Mouse (Mus musculus) ES-Bruce4 (cell line): ENCODE data around the gene Mosmo. TPM values are rescaled to one million over a fixed set of nuclear protein-coding genes. Genes with fewer than 3 reads are reported as not detected.
"Not testable (repeated sequence)": the region's sequence is repeated elsewhere in the genome, so short reads cannot be mapped to it uniquely, and the experiment has no call there.

Experiments used
- H3K27ac ChIP-seq: 2 replicates; pipeline ENCODE4 v1.5.1; 2012; ENCODE audit warnings: low read length, inconsistent platforms; ENCODE audit not compliant: insufficient read depth
- H3K27me3 ChIP-seq: 2 replicates; pipeline ENCODE4 v1.6.1; 2012; ENCODE audit warnings: mild to moderate bottlenecking, low read length, inconsistent platforms; ENCODE audit not compliant: control insufficient read depth, poor library complexity, insufficient read depth, severe bottlenecking
- H3K36me3 ChIP-seq: 2 replicates; pipeline ENCODE4 v1.6.1; 2012; ENCODE audit warnings: inconsistent platforms, mild to moderate bottlenecking, low read length, moderate library complexity; ENCODE audit not compliant: control insufficient read depth, poor library complexity, insufficient read depth, severe bottlenecking
- H3K4me1 ChIP-seq: one replicate; pipeline ENCODE4 v1.8.1; 2011; ENCODE audit warnings: low read length; ENCODE audit not compliant: control insufficient read depth, insufficient read depth
- H3K4me3 ChIP-seq: 2 replicates; pipeline ENCODE4 v1.5.1; 2011; ENCODE audit warnings: low read depth, mild to moderate bottlenecking, low read length
- H3K9ac ChIP-seq: 2 replicates; pipeline ENCODE4 v1.6.1; 2012; ENCODE audit warnings: low read depth, mild to moderate bottlenecking, inconsistent platforms; ENCODE audit not compliant: poor library complexity, severe bottlenecking
- H3K9me3 ChIP-seq: replicated peaks from 2 replicates; pipeline ENCODE4 v1.6.1; 2012; ENCODE audit warnings: mild to moderate bottlenecking, low read length, inconsistent platforms; ENCODE audit not compliant: control insufficient read depth, poor library complexity, insufficient read depth, severe bottlenecking
- CTCF ChIP-seq: IDR thresholded peaks from one replicate; pipeline ENCODE4 v1.8.1; 2011; ENCODE audit warnings: low read depth, low read length
- EP300 ChIP-seq: IDR thresholded peaks from 2 replicates; pipeline ENCODE4 v1.6.1; 2011; ENCODE audit warnings: low read depth, low read length; ENCODE audit not compliant: insufficient read depth
- POLR2A ChIP-seq: IDR thresholded peaks from one replicate; pipeline ENCODE4 v1.8.1; 2011; ENCODE audit warnings: low read length; ENCODE audit not compliant: insufficient read depth
- polyA plus RNA-seq: library from polyadenylated mRNA; stranded (reverse); fragments of >200 nt; gene quantifications from 2 replicates; pipeline ENCODE4 v1.2.4, GENCODE M21; 2011; ENCODE audit warnings: low read depth; ENCODE audit not compliant: missing spikeins, insufficient read depth, insufficient read length

The Mosmo gene
- polyA plus RNA-seq, 1 experiment = 35.7 TPM

- no peak for TF ChIP-seq POLR2A
- Histone ChIP-seq H3K4me1 (peaks cover 1% of the 10 kb centered on the region), H3K9ac (no peak overlapping the region), H3K27me3 (no peaks in the 10 kb centered on the region), H3K36me3 (no peaks in the 10 kb centered on the region), H3K4me3 (no peak overlapping the region), H3K9me3 (no peaks in the 10 kb centered on the region), H3K27ac (no peak overlapping the region)
Observed at GRCm38 (mm10) chr7:120713225-120713624, 35.8 kb downstream of the Mosmo start.

- H3K27ac ChIP-seq, H3K27me3 ChIP-seq, H3K9ac ChIP-seq, H3K4me3 ChIP-seq, H3K36me3 ChIP-seq, H3K9me3 ChIP-seq, H3K4me1 ChIP-seq: not testable (repeated sequence)
Observed at GRCm38 (mm10) chr7:120713951-120714350, 36.5 kb downstream of the Mosmo start.

GRCm38 (mm10) chr7:120717261-120717660 lies 39.8 kb downstream of the Mosmo start:
- H3K36me3 ChIP-seq = no peaks in the 10 kb centered on the region; the same call in 1 of the 2 replicates
- H3K9me3 ChIP-seq = no peaks in the 10 kb centered on the region
- H3K4me1 ChIP-seq = peaks cover 1% of the 10 kb centered on the region
- no peaks in the 10 kb centered on the region for H3K27me3 ChIP-seq
- no peak overlapping the region for H3K9ac ChIP-seq
- TF ChIP-seq EP300 (no peak), CTCF (no peak), POLR2A (no peak)
- H3K27ac ChIP-seq = no peak overlapping the region
- H3K4me3 ChIP-seq = no peak overlapping the region

- H3K9me3 ChIP-seq = no peaks in the 10 kb centered on the region
- peaks cover 2% of the 10 kb centered on the region for H3K4me1 ChIP-seq
- TF ChIP-seq POLR2A = no peak
- TF ChIP-seq CTCF = no peak
- no peak for TF ChIP-seq EP300
- no peaks in the 10 kb centered on the region; the same call in 1 of the 2 replicates for H3K36me3 ChIP-seq
- no peaks in the 10 kb centered on the region for H3K27me3 ChIP-seq
- no peak overlapping the region for H3K4me3 ChIP-seq
- H3K9ac ChIP-seq = no peak overlapping the region
- H3K27ac ChIP-seq = no peak overlapping the region
Observed at GRCm38 (mm10) chr7:120721051-120721450, 43.6 kb downstream of the Mosmo start.

- Histone ChIP-seq H3K27me3 (no peaks in the 10 kb centered on the region), H3K27ac (no peak overlapping the region), H3K4me3 (no peak overlapping the region), H3K9ac (no peak overlapping the region), H3K36me3 (peaks cover 2% of the 10 kb centered on the region), H3K9me3 (no peaks in the 10 kb centered on the region), H3K4me1 (peaks cover 2% of the 10 kb centered on the region)
- TF ChIP-seq POLR2A = no peak
- TF ChIP-seq EP300 = no peak
- no peak for TF ChIP-seq CTCF
Observed at GRCm38 (mm10) chr7:120721456-120721855, 44.0 kb downstream of the Mosmo start.

- Histone ChIP-seq H3K27me3 (no peaks in the 10 kb centered on the region), H3K27ac (no peak overlapping the region), H3K36me3 (peaks cover 2% of the 10 kb centered on the region), H3K4me3 (no peak overlapping the region), H3K9ac (no peak overlapping the region), H3K9me3 (no peaks in the 10 kb centered on the region), H3K4me1 (peaks cover 2% of the 10 kb centered on the region)
- TF ChIP-seq CTCF (no peak), POLR2A (no peak), EP300 (no peak)
Observed at GRCm38 (mm10) chr7:120722063-120722462, 44.6 kb downstream of the Mosmo start.
